Mouse (Mus musculus) forebrain, postnatal 0 days (tissue): ENCODE data around the gene A530084C06Rik. TPM values are rescaled to one million over a fixed set of nuclear protein-coding genes. Genes with fewer than 3 reads are reported as not detected.

ENCODE experiments used
- ATAC-seq: fragments of 200-750 bp; cut with Nextera tagmentation; 2 replicates; pipeline ENCODE4 v1.8.0; 2017; ENCODE audit warnings: mild to moderate bottlenecking, moderate library complexity
- DNase-seq: peaks from one replicate; pipeline ENCODE4 v3.0.0-alpha.2; 2015
- H3K27ac ChIP-seq: fragments of 300-500 bp; sonication (generic); 2 replicates; pipeline ENCODE4 v1.5.1; 2014; ENCODE audit warnings: low read depth, mild to moderate bottlenecking, antibody characterized with exemption, low read length, moderate library complexity, mixed read lengths
- H3K27me3 ChIP-seq: fragments of 300-500 bp; sonication (generic); 2 replicates; pipeline ENCODE4 v1.6.1; 2014; ENCODE audit warnings: mild to moderate bottlenecking, low read length, mixed read lengths; ENCODE audit not compliant: insufficient read depth
- H3K36me3 ChIP-seq: fragments of 300-500 bp; sonication (generic); 2 replicates; pipeline ENCODE4 v1.6.1; 2014; ENCODE audit warnings: mild to moderate bottlenecking, moderate library complexity; ENCODE audit not compliant: insufficient read depth
- H3K4me1 ChIP-seq: fragments of 300-500 bp; sonication (generic); 2 replicates; pipeline ENCODE4 v1.6.1; 2014; ENCODE audit warnings: antibody characterized with exemption; ENCODE audit not compliant: insufficient read depth
- H3K4me2 ChIP-seq: fragments of 300-500 bp; sonication (generic); 2 replicates; pipeline ENCODE4 v1.6.1; 2014; ENCODE audit warnings: low read depth, mild to moderate bottlenecking, moderate library complexity
- H3K4me3 ChIP-seq: fragments of 300-500 bp; sonication (generic); 2 replicates; pipeline ENCODE4 v1.5.1; 2014; ENCODE audit warnings: low read depth, low read length, mixed read lengths
- H3K9ac ChIP-seq: fragments of 300-500 bp; sonication (generic); 2 replicates; pipeline ENCODE4 v1.6.1; 2014; ENCODE audit warnings: mild to moderate bottlenecking
- H3K9me3 ChIP-seq: fragments of 300-500 bp; sonication (generic); 2 replicates; pipeline ENCODE4 v1.6.1; 2016; ENCODE audit warnings: low read length
- CTCF ChIP-seq: sonication (generic); IDR thresholded peaks from 2 replicates; pipeline ENCODE4 v1.5.1; 2016; ENCODE audit warnings: antibody characterized with exemption, control low read depth, low read depth
- WGBS: fragments of 180-500 bp; shearing (Covaris S2); extraction: QIAGEN DNeasy Blood & Tissue Kit; methylation state at CpG from one replicate; pipeline ENCODE4 v1.1.7; 2014; 5-methylcytosine and 5-hydroxymethylcytosine counted together
- polyA plus RNA-seq: library from polyadenylated mRNA; unstranded; fragments of >200 nt; fragmentation: Nextera tagmentation; extraction: Ambion mirVana; gene quantifications from 2 replicates; pipeline ENCODE4 v1.2.1, GENCODE M21; 2015
- total RNA-seq: library from RNA; depleted of rRNA; stranded (reverse); fragments of >200 nt; gene quantifications from 2 replicates; pipeline ENCODE4 v1.2.3, GENCODE M21; 2014; rRNA removed

A530084C06Rik gene
- total and polyA plus RNA-seq, 2 experiments from 2014 or later, result 2.8 TPM; not detected in 1

DNA sequence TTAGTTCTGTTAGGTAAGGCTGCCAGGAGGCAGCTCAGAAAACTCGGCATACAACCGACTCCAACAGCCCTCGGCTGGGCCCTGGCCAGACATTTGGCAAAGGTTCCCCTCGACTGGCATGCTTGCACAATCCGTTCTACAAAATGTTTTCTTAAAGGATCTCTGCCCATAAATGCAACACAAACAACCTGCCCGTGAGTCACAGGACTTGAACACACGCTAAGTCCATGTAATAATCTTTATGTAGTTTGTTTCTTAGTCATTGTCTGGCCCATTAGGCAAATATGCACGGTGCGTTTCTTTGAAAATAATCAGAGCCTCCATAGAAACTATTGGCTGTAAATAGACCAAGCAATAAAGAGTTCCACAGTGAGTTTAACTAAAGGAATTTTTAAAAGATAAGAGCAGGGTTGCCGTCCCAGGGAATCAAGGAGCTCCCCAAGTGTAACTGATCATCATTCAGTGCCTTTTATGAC lies 40.7 kb downstream of the A530084C06Rik start:
- Histone ChIP-seq H3K9ac (no peak overlapping the region), H3K27ac (no peak overlapping the region), H3K4me2 (no peak overlapping the region), H3K27me3 (no peaks in the 10 kb centered on the region), H3K4me3 (no peak overlapping the region), H3K36me3 (no peaks in the 10 kb centered on the region), H3K4me1 (no peaks in the 10 kb centered on the region), H3K9me3 (no peaks in the 10 kb centered on the region)
- DNase-seq, result peak; percentile 35
- peak; percentile 43; the same call in 1 of the 2 replicates for ATAC-seq
- no peak for TF ChIP-seq CTCF
- 31% methylated on average over 10 of the region's 10 CpGs for WGBS

- Histone ChIP-seq H3K27ac (no peak overlapping the region), H3K4me2 (no peak overlapping the region), H3K4me1 (no peaks in the 10 kb centered on the region), H3K4me3 (no peak overlapping the region), H3K27me3 (no peaks in the 10 kb centered on the region), H3K9ac (no peak overlapping the region), H3K9me3 (no peaks in the 10 kb centered on the region), H3K36me3 (no peaks in the 10 kb centered on the region)
- ATAC-seq (no peak), DNase-seq (no peak)
- 94% methylated on average over 7 of the region's 7 CpGs for WGBS
- TF ChIP-seq CTCF, result no peak
Measured at GRCm38 (mm10) chr13:31515261-31515660, 43.9 kb downstream of the A530084C06Rik start.

DNA sequence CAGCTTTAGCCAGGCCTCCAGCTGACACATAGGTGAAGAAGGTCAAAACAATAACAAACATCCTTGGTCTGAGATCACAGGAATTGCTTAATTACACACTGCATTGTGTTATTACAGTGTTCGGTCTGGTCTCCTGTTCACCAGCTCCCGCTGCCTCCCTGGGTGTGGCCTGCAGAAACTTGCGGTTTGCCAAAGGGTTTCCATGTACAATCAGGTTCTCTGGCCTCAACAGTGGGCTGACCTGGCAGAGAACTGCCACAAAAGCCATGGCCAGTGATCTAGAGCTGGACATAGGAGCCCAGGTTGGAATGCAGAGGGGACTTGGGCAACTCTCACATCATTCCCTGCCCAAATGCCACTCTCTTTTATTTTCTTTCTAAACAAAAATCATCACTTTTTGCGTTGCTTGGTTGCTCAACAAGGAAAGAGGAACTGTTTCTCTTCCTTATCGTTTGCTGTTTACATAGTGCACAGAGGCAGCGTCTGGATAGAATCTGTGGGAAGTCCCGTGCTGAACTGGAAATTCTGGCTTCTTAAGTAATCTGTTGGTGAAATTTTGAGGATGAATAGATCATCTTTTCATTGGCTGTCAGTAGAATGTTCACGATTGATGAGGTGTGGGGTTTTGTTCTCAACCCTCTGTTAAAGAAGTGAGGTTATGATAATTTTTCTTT lies 52.5 kb downstream of the A530084C06Rik start:
- no peak for TF ChIP-seq CTCF
- Histone ChIP-seq H3K9ac (no peak overlapping the region), H3K4me2 (no peak overlapping the region), H3K4me3 (no peak overlapping the region), H3K36me3 (no peaks in the 10 kb centered on the region), H3K9me3 (no peaks in the 10 kb centered on the region), H3K27me3 (no peaks in the 10 kb centered on the region), H3K27ac (no peak overlapping the region), H3K4me1 (no peaks in the 10 kb centered on the region)
- ATAC-seq, result no peak
- WGBS, result 85% methylated on average over 8 of the region's 8 CpGs
- DNase-seq, result no peak

Other genes with a start within 250 kb of the A530084C06Rik start
- gene Foxq1, start 3.2 kb downstream of the A530084C06Rik start, total RNA-seq, result 2.8 and 5.4 TPM in 2 replicates
- gene Foxq1, start 3.2 kb downstream of the A530084C06Rik start, polyA plus RNA-seq, result 2.9 and 3.4 TPM in 2 replicates
- 4.6 and 7.8 TPM in 2 replicates for gene Foxf2, start 66.5 kb upstream of the A530084C06Rik start, total RNA-seq
- gene Foxf2, start 66.5 kb upstream of the A530084C06Rik start, polyA plus RNA-seq, result 4.1 and 5.7 TPM in 2 replicates
- gene Foxc1, start 247.3 kb upstream of the A530084C06Rik start, total RNA-seq, result 9.4 and 15.6 TPM in 2 replicates
- gene Foxc1, start 247.3 kb upstream of the A530084C06Rik start, polyA plus RNA-seq, result 1.9 and 2.3 TPM in 2 replicates